Mouse (Mus musculus) limb, embryonic 12.5 days (tissue): ENCODE data around the gene Extl1. TPM values are rescaled to one million over a fixed set of nuclear protein-coding genes. Genes with fewer than 3 reads are reported as not detected.

Experiments
- ATAC-seq: fragments of 200-750 bp; cut with Nextera tagmentation; 2 replicates; pipeline ENCODE4 v1.8.0; 2017; ENCODE audit warnings: low read depth, moderate TSS enrichment; ENCODE audit not compliant: insufficient number of reproducible peaks, insufficient read depth, low FRiP score, low TSS enrichment
- H3K27ac ChIP-seq: fragments of 300-500 bp; sonication (generic); 2 replicates; pipeline ENCODE4 v1.5.1; 2016; ENCODE audit warnings: mild to moderate bottlenecking, moderate library complexity
- H3K27me3 ChIP-seq: fragments of 300-500 bp; sonication (generic); 2 replicates; pipeline ENCODE4 v1.6.1; 2016; ENCODE audit warnings: mild to moderate bottlenecking, moderate library complexity
- H3K36me3 ChIP-seq: fragments of 300-500 bp; sonication (generic); 2 replicates; pipeline ENCODE4 v1.6.1; 2016; ENCODE audit warnings: mild to moderate bottlenecking, moderate library complexity
- H3K4me1 ChIP-seq: fragments of 300-500 bp; sonication (generic); replicated peaks from 2 replicates; pipeline ENCODE4 v1.6.1; 2016
- H3K4me2 ChIP-seq: fragments of 300-500 bp; sonication (generic); 2 replicates; pipeline ENCODE4 v1.6.1; 2016; ENCODE audit warnings: mild to moderate bottlenecking, moderate library complexity
- H3K4me3 ChIP-seq: fragments of 300-500 bp; sonication (generic); replicated peaks from 2 replicates; pipeline ENCODE4 v1.5.1; 2016; ENCODE audit warnings: mild to moderate bottlenecking
- H3K9ac ChIP-seq: fragments of 300-500 bp; sonication (generic); replicated peaks from 2 replicates; pipeline ENCODE4 v1.6.1; 2016; ENCODE audit warnings: mild to moderate bottlenecking, moderate library complexity
- H3K9me3 ChIP-seq: fragments of 300-500 bp; sonication (generic); 2 replicates; pipeline ENCODE4 v1.6.1; 2016; ENCODE audit warnings: mild to moderate bottlenecking, moderate library complexity
- WGBS: fragments of 180-500 bp; shearing (Covaris S2); methylation state at CpG from one replicate; pipeline ENCODE4 v1.1.7; 2016; 5-methylcytosine and 5-hydroxymethylcytosine counted together
- polyA plus RNA-seq: library from polyadenylated mRNA; unstranded; fragments of >200 nt; fragmentation: Nextera tagmentation; extraction: Ambion mirVana; gene quantifications from 2 replicates; pipeline ENCODE4 v1.2.1, GENCODE M21; 2016

Extl1 gene
- polyA plus RNA-seq, 1 experiment from 2014 or later, result 3.4 TPM

- no peaks in the 10 kb centered on the region for H3K27me3 ChIP-seq
- H3K9ac ChIP-seq, result no peak overlapping the region
- H3K9me3 ChIP-seq, result peaks cover 8% of the 10 kb centered on the region
- H3K27ac ChIP-seq, result no peak overlapping the region
- peaks cover 9% of the 10 kb centered on the region; the same call in 1 of the 2 replicates for H3K4me1 ChIP-seq
- 95% methylated on average over 1 of the region's 1 CpGs for WGBS
- H3K4me2 ChIP-seq, result no peak overlapping the region
- no peaks in the 10 kb centered on the region for H3K36me3 ChIP-seq
- no peak overlapping the region for H3K4me3 ChIP-seq
- no peak for ATAC-seq
These were observed 8.0 kb upstream of the Extl1 start for GRCm38 (mm10) chr4:134391636-134392035.

GRCm38 (mm10) chr4:134388397-134388796 lies 4.7 kb upstream of the Extl1 start:
- peaks cover 4% of the 10 kb centered on the region; the same call in 1 of the 2 replicates for H3K4me1 ChIP-seq
- no peak overlapping the region for H3K4me3 ChIP-seq
- H3K4me2 ChIP-seq, result no peak overlapping the region
- ATAC-seq, result no peak
- H3K27me3 ChIP-seq, result no peaks in the 10 kb centered on the region
- peaks cover 8% of the 10 kb centered on the region for H3K9me3 ChIP-seq
- H3K36me3 ChIP-seq, result no peaks in the 10 kb centered on the region
- no peak overlapping the region for H3K27ac ChIP-seq
- H3K9ac ChIP-seq, result no peak overlapping the region
- WGBS, result 17% methylated on average over 5 of the region's 5 CpGs

GRCm38 (mm10) chr4:134387268-134387667 lies 3.6 kb upstream of the Extl1 start:
- no peak overlapping the region for H3K9ac ChIP-seq
- ATAC-seq, result no peak
- H3K27ac ChIP-seq, result no peak overlapping the region
- H3K4me1 ChIP-seq, result peaks cover under 1% of the 10 kb centered on the region; the same call in 1 of the 2 replicates
- H3K4me2 ChIP-seq, result no peak overlapping the region
- no peaks in the 10 kb centered on the region for H3K36me3 ChIP-seq
- no peak overlapping the region for H3K4me3 ChIP-seq
- peaks cover 8% of the 10 kb centered on the region for H3K9me3 ChIP-seq
- WGBS, result 73% methylated on average over 6 of the region's 6 CpGs
- H3K27me3 ChIP-seq, result no peaks in the 10 kb centered on the region

- H3K27ac ChIP-seq, result no peak overlapping the region
- no peaks in the 10 kb centered on the region for H3K9me3 ChIP-seq
- H3K27me3 ChIP-seq, result no peaks in the 10 kb centered on the region
- peaks cover 13% of the 10 kb centered on the region for H3K4me1 ChIP-seq
- H3K36me3 ChIP-seq, result no peaks in the 10 kb centered on the region
- no peak for ATAC-seq
- no peak overlapping the region for H3K4me3 ChIP-seq
- H3K4me2 ChIP-seq, result no peak overlapping the region
- WGBS, result 79% methylated on average over 8 of the region's 8 CpGs
- no peak overlapping the region for H3K9ac ChIP-seq
These were observed 4.1 kb downstream of the Extl1 start for GRCm38 (mm10) chr4:134379510-134379909.

- ATAC-seq, result no peak
- Histone ChIP-seq H3K27me3 (no peaks in the 10 kb centered on the region), H3K9ac (0 out of 2 replicates have a peak overlapping the region, but pooled peaks have one; percentile 8), H3K9me3 (no peaks in the 10 kb centered on the region), H3K36me3 (no peaks in the 10 kb centered on the region), H3K4me3 (no peak overlapping the region), H3K4me2 (0 out of 2 replicates have a peak overlapping the region, but pooled peaks have one; percentile 13), H3K4me1 (peaks cover 13% of the 10 kb centered on the region), H3K27ac (peak overlapping the region; percentile 62)
- 25% methylated on average over 10 of the region's 10 CpGs for WGBS
These were observed 5.5 kb downstream of the Extl1 start for GRCm38 (mm10) chr4:134378089-134378615.

- peaks cover 31% of the 10 kb centered on the region for H3K27me3 ChIP-seq
- H3K4me1 ChIP-seq, result peaks cover 38% of the 10 kb centered on the region
- H3K4me2 ChIP-seq, result no peak overlapping the region
- no peak overlapping the region for H3K9ac ChIP-seq
- no peak overlapping the region for H3K27ac ChIP-seq
- ATAC-seq, result no peak
- no peak overlapping the region for H3K4me3 ChIP-seq
- H3K36me3 ChIP-seq, result no peaks in the 10 kb centered on the region
- 53% methylated on average over 1 of the region's 1 CpGs for WGBS
- no peaks in the 10 kb centered on the region for H3K9me3 ChIP-seq
These were observed 9.3 kb downstream of the Extl1 start for GRCm38 (mm10) chr4:134374306-134374705.

GRCm38 (mm10) chr4:134373295-134373694 lies 10.4 kb downstream of the Extl1 start:
- Histone ChIP-seq H3K4me2 (no peak overlapping the region), H3K27me3 (peaks cover 41% of the 10 kb centered on the region), H3K36me3 (no peaks in the 10 kb centered on the region), H3K9ac (no peak overlapping the region), H3K27ac (no peak overlapping the region), H3K4me3 (no peak overlapping the region), H3K4me1 (peaks cover 31% of the 10 kb centered on the region), H3K9me3 (no peaks in the 10 kb centered on the region)
- ATAC-seq, result no peak
- WGBS, result 79% methylated on average over 8 of the region's 8 CpGs

GRCm38 (mm10) chr4:134372294-134372747 lies 11.3 kb downstream of the Extl1 start:
- Histone ChIP-seq H3K27me3 (peaks cover 48% of the 10 kb centered on the region), H3K9me3 (no peaks in the 10 kb centered on the region), H3K4me1 (peaks cover 25% of the 10 kb centered on the region), H3K4me3 (peak overlapping the region; percentile 55), H3K36me3 (no peaks in the 10 kb centered on the region), H3K4me2 (peak overlapping the region; percentile 91), H3K27ac (no peak overlapping the region), H3K9ac (peak overlapping the region; percentile 45; the same call in 1 of the 2 replicates)
- under 1% methylated on average over 16 of the region's 16 CpGs for WGBS
- ATAC-seq, result no peak

- no peaks in the 10 kb centered on the region for H3K36me3 ChIP-seq
- H3K4me2 ChIP-seq, result peak overlapping the region; percentile 91
- no peak for ATAC-seq
- peaks cover 51% of the 10 kb centered on the region for H3K27me3 ChIP-seq
- H3K9me3 ChIP-seq, result no peaks in the 10 kb centered on the region
- WGBS, result 0% methylated on average over 17 of the region's 17 CpGs
- H3K27ac ChIP-seq, result no peak overlapping the region
- H3K4me3 ChIP-seq, result peak overlapping the region; percentile 55
- H3K9ac ChIP-seq, result peak overlapping the region; percentile 47; the same call in 1 of the 2 replicates
- H3K4me1 ChIP-seq, result peaks cover 25% of the 10 kb centered on the region
These were observed 12.3 kb downstream of the Extl1 start for GRCm38 (mm10) chr4:134371316-134371855.

GRCm38 (mm10) chr4:134370649-134371221 lies 12.9 kb downstream of the Extl1 start:
- Histone ChIP-seq H3K4me2 (peak overlapping the region; percentile 91), H3K9me3 (no peaks in the 10 kb centered on the region), H3K9ac (peak overlapping the region; percentile 47; the same call in 1 of the 2 replicates), H3K4me3 (peak overlapping the region; percentile 55), H3K27me3 (peaks cover 56% of the 10 kb centered on the region), H3K4me1 (peaks cover 27% of the 10 kb centered on the region), H3K27ac (no peak overlapping the region), H3K36me3 (no peaks in the 10 kb centered on the region)
- WGBS, result 2% methylated on average over 18 of the region's 18 CpGs
- 0 out of 2 replicates have a peak, but pooled peaks have one; percentile 5 for ATAC-seq

- 36% methylated on average over 5 of the region's 5 CpGs for WGBS
- no peak overlapping the region for H3K4me3 ChIP-seq
- no peak overlapping the region for H3K9ac ChIP-seq
- no peak for ATAC-seq
- H3K9me3 ChIP-seq, result no peaks in the 10 kb centered on the region
- H3K4me1 ChIP-seq, result peaks cover 31% of the 10 kb centered on the region
- H3K4me2 ChIP-seq, result peak overlapping the region; percentile 20; the same call in 1 of the 2 replicates
- no peaks in the 10 kb centered on the region for H3K36me3 ChIP-seq
- peaks cover 44% of the 10 kb centered on the region for H3K27me3 ChIP-seq
- peak overlapping the region; percentile 37; the same call in 1 of the 2 replicates for H3K27ac ChIP-seq
These were observed 18.4 kb downstream of the Extl1 start for GRCm38 (mm10) chr4:134365280-134365679.
